Mouse (Mus musculus): ENCODE results near the gene Slc25a39. TPM values are rescaled to one million over a fixed set of nuclear protein-coding genes. Genes with fewer than 3 reads are reported as not detected.

The Slc25a39 gene
- total and polyA plus RNA-seq, 3 experiments = 108 to 226 (median 199) TPM

- no peak for DNase-seq (ENCODE audit: extremely low read depth)
- dilution Hi-C loops (cut with MboI; ENCODE audit: extremely low pct_ligation_motif_present, extremely low pct_unique_long_range_greater_than_20kb, low sequenced_read_pairs) (no loop called here), in situ Hi-C loops (cut with MboI; ENCODE audit: low pct_ligation_motif_present, low pct_unique_long_range_greater_than_20kb, low sequenced_read_pairs) (no loop called here)
- peak overlapping the region in 1 of 3 experiments; percentile 68 for H3K4me3 ChIP-seq (replicated peaks in 1 of 3; ENCODE audit: low read depth in 2 of 3, low read length in 2 of 3, poor library complexity in 1 of 3)
- no peaks in the 10 kb centered on the region for H3K9me3 ChIP-seq (replicated peaks; ENCODE audit: low read length)
- H3K4me1 ChIP-seq (ENCODE audit: control insufficient read depth in 1 of 2, insufficient read depth in 2 of 2) = peaks cover 19 to 46% of the 10 kb centered on the region in 2 experiments
- no peak overlapping the region for H3K27ac ChIP-seq (ENCODE audit: insufficient read depth, low read depth)
- no peak overlapping the region for H3K9ac ChIP-seq (ENCODE audit: insufficient read depth, low read depth)
- no peak overlapping the region for H3K4me2 ChIP-seq (ENCODE audit: insufficient read depth, low read depth, poor library complexity, severe bottlenecking)
- H3K27me3 ChIP-seq (replicated peaks) = no peaks in the 10 kb centered on the region
- H3K36me3 ChIP-seq (replicated peaks in 1 of 2; ENCODE audit: control insufficient read depth in 1 of 2, insufficient read depth in 1 of 2, low read length in 1 of 2) = peaks cover 0 to 11% of the 10 kb centered on the region in 2 experiments
- TF ChIP-seq ZNF384 (IDR thresholded peaks at IDR 0.05; ENCODE audit: low read depth, low read length) = no peak
- no peak for TF ChIP-seq CHD2 (IDR thresholded peaks at IDR 0.05; ENCODE audit: low read length)
- no peak for TF ChIP-seq UBTF (IDR thresholded peaks at IDR 0.05; ENCODE audit: low read depth, low read length)
- TF ChIP-seq RAD21 (IDR thresholded peaks at IDR 0.05; ENCODE audit: low read depth, low read length) = no peak
- no peak for TF ChIP-seq NELFE (IDR thresholded peaks at IDR 0.05; ENCODE audit: low read depth, low read length)
- TF ChIP-seq GABPA (IDR thresholded peaks at IDR 0.05; ENCODE audit: insufficient replicate concordance, low read depth, low read length) = no peak
- no peak for TF ChIP-seq ETS1 (conservative IDR thresholded peaks at IDR 0.05; ENCODE audit: low read depth, low read length)
- no peak for TF ChIP-seq SMC3 (IDR thresholded peaks at IDR 0.05; ENCODE audit: low read depth, low read length)
- no peaks in the 10 kb centered on the region for H3K79me2 ChIP-seq (replicated peaks; ENCODE audit: control insufficient read depth, extremely low read depth, insufficient read depth, poor library complexity, severe bottlenecking)
Measured at GRCm38 (mm10) chr11:102428981-102429540, 21.3 kb upstream of the Slc25a39 start.

DNA sequence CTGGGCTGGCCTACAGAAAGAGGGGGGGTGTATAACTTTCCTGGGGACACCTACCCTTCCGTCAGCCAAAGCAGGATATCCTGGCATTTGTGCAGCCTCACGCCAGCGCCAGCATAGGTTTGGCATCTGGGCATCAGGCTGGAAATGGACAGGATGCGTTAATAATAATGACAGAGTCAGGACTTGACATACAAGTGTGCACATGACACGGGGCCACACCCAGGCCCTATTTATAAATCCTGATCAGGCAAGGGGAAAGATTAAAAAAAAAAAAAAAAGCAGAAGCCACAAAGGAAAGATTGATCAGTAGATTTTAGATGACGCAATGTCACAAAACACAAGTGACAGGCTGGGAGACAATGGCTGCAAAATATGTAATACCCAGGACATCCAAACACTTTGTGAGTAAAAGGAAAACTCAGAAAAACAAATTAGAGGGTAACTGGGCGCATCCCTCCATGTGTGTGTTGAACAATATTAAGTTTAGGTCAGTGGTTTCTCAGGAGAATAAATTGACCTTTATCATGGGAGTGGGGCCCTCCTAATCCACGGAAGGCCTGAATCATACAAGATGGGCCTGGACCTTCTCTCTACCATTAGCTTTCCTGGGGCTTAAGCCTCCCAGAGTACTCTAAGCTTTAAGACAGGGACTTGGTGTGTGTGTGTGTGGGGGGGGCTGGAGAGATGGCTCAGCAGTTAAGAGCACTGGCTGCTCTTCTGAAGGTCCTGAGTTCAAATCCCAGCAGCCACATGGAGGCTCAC lies 18.0 kb upstream of the Slc25a39 start:
- peaks cover 0 to 23% of the 10 kb centered on the region in 2 experiments; a peak in 2 of 4 replicates for H3K4me1 ChIP-seq (ENCODE audit: control insufficient read depth in 1 of 2, insufficient read depth in 2 of 2)
- no peak for TF ChIP-seq JUND (conservative IDR thresholded peaks at IDR 0.05; ENCODE audit: low read depth, low read length)
- TF ChIP-seq ZNF384 (IDR thresholded peaks at IDR 0.05; ENCODE audit: low read depth, low read length) = peak; percentile 9; the same call in 1 of the 2 replicates
- H3K79me2 ChIP-seq (replicated peaks; ENCODE audit: control insufficient read depth, extremely low read depth, insufficient read depth, poor library complexity, severe bottlenecking) = no peaks in the 10 kb centered on the region
- no peaks in the 10 kb centered on the region for H3K27me3 ChIP-seq (replicated peaks)
- peaks cover 4% of the 10 kb centered on the region for H3K9me3 ChIP-seq (replicated peaks; ENCODE audit: low read length)
- no peak overlapping the region for H3K27ac ChIP-seq (ENCODE audit: insufficient read depth, low read depth)
- no peak overlapping the region for H3K4me3 ChIP-seq (replicated peaks in 1 of 3; ENCODE audit: low read depth in 2 of 3, low read length in 2 of 3, poor library complexity in 1 of 3)
- no peak overlapping the region for H3K4me2 ChIP-seq (ENCODE audit: insufficient read depth, low read depth, poor library complexity, severe bottlenecking)
- in situ Hi-C loops (cut with MboI; ENCODE audit: low pct_ligation_motif_present, low pct_unique_long_range_greater_than_20kb, low sequenced_read_pairs) = no loop called here
- dilution Hi-C loops (cut with MboI; ENCODE audit: extremely low pct_ligation_motif_present, extremely low pct_unique_long_range_greater_than_20kb, low sequenced_read_pairs) = no loop called here
- peaks cover 0 to 8% of the 10 kb centered on the region in 2 experiments for H3K36me3 ChIP-seq (replicated peaks in 1 of 2; ENCODE audit: control insufficient read depth in 1 of 2, insufficient read depth in 1 of 2, low read length in 1 of 2)
- no peak overlapping the region for H3K9ac ChIP-seq (ENCODE audit: insufficient read depth, low read depth)
- DNase-seq (ENCODE audit: extremely low read depth) = no peak

DNA sequence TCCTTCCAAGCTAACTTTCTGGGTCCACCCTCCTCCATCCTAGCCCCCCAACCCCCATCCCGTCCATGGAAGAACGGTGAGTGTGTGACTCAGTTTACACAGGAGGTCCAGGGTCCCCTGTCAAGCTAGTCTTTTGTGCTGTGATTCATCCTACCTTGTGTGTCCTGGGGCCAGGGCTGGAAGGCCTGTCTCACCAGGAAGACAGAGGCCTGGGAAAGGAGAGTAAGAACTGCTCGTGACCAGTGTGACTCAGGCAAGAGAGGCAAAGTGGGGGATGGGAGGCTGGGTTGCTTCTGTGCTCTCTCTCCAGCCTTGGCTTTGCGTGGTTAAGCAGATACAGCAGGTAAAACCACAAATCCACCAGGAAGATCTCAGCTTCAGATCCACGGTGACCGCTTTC lies 16.9 kb upstream of the Slc25a39 start:
- H3K9me3 ChIP-seq (replicated peaks; ENCODE audit: low read length) = peaks cover 10% of the 10 kb centered on the region
- dilution Hi-C loops (cut with MboI; ENCODE audit: extremely low pct_ligation_motif_present, extremely low pct_unique_long_range_greater_than_20kb, low sequenced_read_pairs) = loop anchor here (25.0 kb wide), 1 partner anchor 112 kb away; the partner anchor contains the start of gene Ubtf
- in situ Hi-C loops (cut with MboI; ENCODE audit: low pct_ligation_motif_present, low pct_unique_long_range_greater_than_20kb, low sequenced_read_pairs) = no loop called here
- H3K4me3 ChIP-seq (replicated peaks in 1 of 3; ENCODE audit: low read depth in 2 of 3, low read length in 2 of 3, poor library complexity in 1 of 3) = no peak overlapping the region
- no peak overlapping the region for H3K27ac ChIP-seq (ENCODE audit: insufficient read depth, low read depth)
- no peaks in the 10 kb centered on the region for H3K79me2 ChIP-seq (replicated peaks; ENCODE audit: control insufficient read depth, extremely low read depth, insufficient read depth, poor library complexity, severe bottlenecking)
- H3K27me3 ChIP-seq (replicated peaks) = no peaks in the 10 kb centered on the region
- H3K4me1 ChIP-seq (ENCODE audit: control insufficient read depth in 1 of 2, insufficient read depth in 2 of 2) = peaks cover 0 to 19% of the 10 kb centered on the region in 2 experiments; a peak in 2 of 4 replicates
- H3K36me3 ChIP-seq (replicated peaks in 1 of 2; ENCODE audit: control insufficient read depth in 1 of 2, insufficient read depth in 1 of 2, low read length in 1 of 2) = peaks cover 0 to 8% of the 10 kb centered on the region in 2 experiments
- no peak overlapping the region for H3K4me2 ChIP-seq (ENCODE audit: insufficient read depth, low read depth, poor library complexity, severe bottlenecking)
- no peak for DNase-seq (ENCODE audit: extremely low read depth)
- TF ChIP-seq E2F4 (IDR thresholded peaks at IDR 0.05; ENCODE audit: insufficient replicate concordance, low read depth, low read length) (no peak), NELFE (IDR thresholded peaks at IDR 0.05; ENCODE audit: low read depth, low read length) (no peak), CHD2 (IDR thresholded peaks at IDR 0.05; ENCODE audit: low read length) (no peak), BHLHE40 (IDR thresholded peaks at IDR 0.05; ENCODE audit: low read depth, low read length) (no peak)
- H3K9ac ChIP-seq (ENCODE audit: insufficient read depth, low read depth) = no peak overlapping the region

Measured in CH12.LX (cell line).